Mouse (Mus musculus): ENCODE results near the gene Mxd3. TPM values are rescaled to one million over a fixed set of nuclear protein-coding genes. Genes with fewer than 3 reads are reported as not detected.

Gene Mxd3
- total and polyA plus RNA-seq, 3 experiments = 4.1 to 7.3 (median 6.9) TPM

- DNase-seq (ENCODE audit: extremely low read depth) = no peak
- H3K4me1 ChIP-seq (ENCODE audit: control insufficient read depth in 1 of 2, insufficient read depth in 2 of 2) = peaks cover 0 to 19% of the 10 kb centered on the region in 2 experiments; a peak in 2 of 4 replicates
- peaks cover 33 to 82% of the 10 kb centered on the region in 2 experiments for H3K36me3 ChIP-seq (replicated peaks in 1 of 2; ENCODE audit: control insufficient read depth in 1 of 2, insufficient read depth in 1 of 2, low read length in 1 of 2)
- no peak for TF ChIP-seq ZC3H11A (IDR thresholded peaks at IDR 0.05; ENCODE audit: low read depth, low read length)
- TF ChIP-seq CTCF (conservative IDR thresholded peaks at IDR 0.05 in 1 of 2, IDR thresholded peaks at IDR 0.05 in 1 of 2; ENCODE audit: low read depth in 2 of 2, low read length in 2 of 2) = no peak
- TF ChIP-seq USF1 (IDR thresholded peaks at IDR 0.05; ENCODE audit: low read depth, low read length) = no peak
- no peak for TF ChIP-seq USF2 (conservative IDR thresholded peaks at IDR 0.05; ENCODE audit: low read depth, low read length)
- TF ChIP-seq EP300 (IDR thresholded peaks at IDR 0.05; ENCODE audit: low read length) = no peak
- dilution Hi-C loops (cut with MboI; ENCODE audit: extremely low pct_ligation_motif_present, extremely low pct_unique_long_range_greater_than_20kb, low sequenced_read_pairs) (no loop called here), in situ Hi-C loops (cut with MboI; ENCODE audit: low pct_ligation_motif_present, low pct_unique_long_range_greater_than_20kb, low sequenced_read_pairs) (no loop called here)
- H3K27me3 ChIP-seq (replicated peaks) = no peaks in the 10 kb centered on the region
- H3K27ac ChIP-seq (ENCODE audit: insufficient read depth, low read depth) = no peak overlapping the region
- no peak overlapping the region for H3K4me3 ChIP-seq (replicated peaks in 1 of 3; ENCODE audit: low read depth in 2 of 3, low read length in 2 of 3, poor library complexity in 1 of 3)
- H3K9ac ChIP-seq (ENCODE audit: insufficient read depth, low read depth) = no peak overlapping the region
- H3K79me2 ChIP-seq (replicated peaks; ENCODE audit: control insufficient read depth, extremely low read depth, insufficient read depth, poor library complexity, severe bottlenecking) = no peaks in the 10 kb centered on the region
- no peak overlapping the region for H3K4me2 ChIP-seq (ENCODE audit: insufficient read depth, low read depth, poor library complexity, severe bottlenecking)
- no peaks in the 10 kb centered on the region for H3K9me3 ChIP-seq (replicated peaks; ENCODE audit: low read length)
Observed at GRCm38 (mm10) chr13:55313051-55313450, 16.6 kb downstream of the Mxd3 start.

- Histone ChIP-seq H3K9ac (ENCODE audit: insufficient read depth, low read depth) (no peak overlapping the region), H3K9me3 (replicated peaks; ENCODE audit: low read length) (no peaks in the 10 kb centered on the region), H3K36me3 (replicated peaks in 1 of 2; ENCODE audit: control insufficient read depth in 1 of 2, insufficient read depth in 1 of 2, low read length in 1 of 2) (peaks cover 38 to 83% of the 10 kb centered on the region in 2 experiments), H3K79me2 (replicated peaks; ENCODE audit: control insufficient read depth, extremely low read depth, insufficient read depth, poor library complexity, severe bottlenecking) (no peaks in the 10 kb centered on the region), H3K4me1 (ENCODE audit: control insufficient read depth in 1 of 2, insufficient read depth in 2 of 2) (peaks cover 0 to 13% of the 10 kb centered on the region in 2 experiments; a peak in 2 of 4 replicates), H3K27me3 (replicated peaks) (no peaks in the 10 kb centered on the region), H3K4me2 (ENCODE audit: insufficient read depth, low read depth, poor library complexity, severe bottlenecking) (no peak overlapping the region), H3K4me3 (replicated peaks in 1 of 3; ENCODE audit: low read depth in 2 of 3, low read length in 2 of 3, poor library complexity in 1 of 3) (no peak overlapping the region), H3K27ac (ENCODE audit: insufficient read depth, low read depth) (no peak overlapping the region)
- dilution Hi-C loops (cut with MboI; ENCODE audit: extremely low pct_ligation_motif_present, extremely low pct_unique_long_range_greater_than_20kb, low sequenced_read_pairs) (no loop called here), in situ Hi-C loops (cut with MboI; ENCODE audit: low pct_ligation_motif_present, low pct_unique_long_range_greater_than_20kb, low sequenced_read_pairs) (no loop called here)
- no peak for DNase-seq (ENCODE audit: extremely low read depth)
- TF ChIP-seq ZMIZ1 (IDR thresholded peaks at IDR 0.05; ENCODE audit: low read depth, low read length) (no peak), CTCF (conservative IDR thresholded peaks at IDR 0.05 in 1 of 2, IDR thresholded peaks at IDR 0.05 in 1 of 2; ENCODE audit: low read depth in 2 of 2, low read length in 2 of 2) (no peak), TBP (conservative IDR thresholded peaks at IDR 0.05; ENCODE audit: low read depth, low read length) (no peak), UBTF (IDR thresholded peaks at IDR 0.05; ENCODE audit: low read depth, low read length) (no peak), BHLHE40 (IDR thresholded peaks at IDR 0.05; ENCODE audit: low read depth, low read length) (no peak), MAX (IDR thresholded peaks at IDR 0.05; ENCODE audit: low read length) (no peak), NRF1 (IDR thresholded peaks at IDR 0.05; ENCODE audit: low read depth, low read length) (no peak), USF1 (IDR thresholded peaks at IDR 0.05; ENCODE audit: low read depth, low read length) (no peak), RAD21 (IDR thresholded peaks at IDR 0.05; ENCODE audit: low read depth, low read length) (no peak), POLR2AphosphoS2 (IDR thresholded peaks at IDR 0.05; ENCODE audit: low read depth, low read length) (no peak), ELF1 (IDR thresholded peaks at IDR 0.05; ENCODE audit: low read depth, low read length) (no peak), MXI1 (IDR thresholded peaks at IDR 0.05; ENCODE audit: low read depth, low read length) (no peak), POLR2A (IDR thresholded peaks at IDR 0.05; ENCODE audit: low read depth, low read length) (no peak)
Observed at GRCm38 (mm10) chr13:55312028-55312630, 17.5 kb downstream of the Mxd3 start.
